Mouse (Mus musculus): ENCODE data around the gene Cnbd2. TPM values are rescaled to one million over a fixed set of nuclear protein-coding genes. Genes with fewer than 3 reads are reported as not detected.
A peak's percentile ranks its signal among the peaks of the same experiment; 100 is the strongest.

Cnbd2 gene
- polyA plus RNA-seq, 1 experiment from 2014 or later = 3.8 TPM

- DNase-seq (ENCODE audit: low spot score) = no peak
- 86% methylated on average over 4 of the region's 4 CpGs for WGBS
- H3K4me1 ChIP-seq (ENCODE audit: control insufficient read depth, insufficient read depth, low read length) = no peaks in the 10 kb centered on the region
- H3K27ac ChIP-seq (replicated peaks; ENCODE audit: low read depth, low read length) = no peak overlapping the region
- H3K9me3 ChIP-seq (ENCODE audit: control insufficient read depth, low read length) = no peaks in the 10 kb centered on the region
- no peaks in the 10 kb centered on the region for H3K27me3 ChIP-seq (replicated peaks; ENCODE audit: control insufficient read depth, insufficient read depth, low read length)
- no peak overlapping the region for H3K4me2 ChIP-seq (ENCODE audit: low read depth, low read length)
- no peak overlapping the region for H3K9ac ChIP-seq (ENCODE audit: low read depth, low read length)
- H3K36me3 ChIP-seq (ENCODE audit: control insufficient read depth, insufficient read depth, low read length) = no peaks in the 10 kb centered on the region
- no peak overlapping the region for H3K4me3 ChIP-seq (ENCODE audit: low read depth, low read length)
- no peak for ATAC-seq (ENCODE audit: low read depth)
Observed at GRCm38 (mm10) chr2:156349286-156349848, 37.3 kb downstream of the Cnbd2 start.

- no peaks in the 10 kb centered on the region for H3K27me3 ChIP-seq (replicated peaks; ENCODE audit: control insufficient read depth, insufficient read depth, low read length)
- DNase-seq (ENCODE audit: low spot score) (no peak), ATAC-seq (ENCODE audit: low read depth) (no peak)
- H3K4me2 ChIP-seq (ENCODE audit: low read depth, low read length) = no peak overlapping the region
- no peak overlapping the region for H3K27ac ChIP-seq (replicated peaks; ENCODE audit: low read depth, low read length)
- no peaks in the 10 kb centered on the region for H3K4me1 ChIP-seq (ENCODE audit: control insufficient read depth, insufficient read depth, low read length)
- H3K9me3 ChIP-seq (ENCODE audit: control insufficient read depth, low read length) = no peaks in the 10 kb centered on the region
- WGBS = 80% methylated on average over 7 of the region's 7 CpGs
- H3K9ac ChIP-seq (ENCODE audit: low read depth, low read length) = no peak overlapping the region
- no peaks in the 10 kb centered on the region for H3K36me3 ChIP-seq (ENCODE audit: control insufficient read depth, insufficient read depth, low read length)
- H3K4me3 ChIP-seq (ENCODE audit: low read depth, low read length) = no peak overlapping the region
Observed at GRCm38 (mm10) chr2:156351243-156351642, 39.1 kb downstream of the Cnbd2 start.

GRCm38 (mm10) chr2:156352413-156353165 is 40.5 kb downstream of the Cnbd2 start:
- H3K27ac ChIP-seq (replicated peaks; ENCODE audit: low read depth, low read length) = no peak overlapping the region
- no peak overlapping the region for H3K4me3 ChIP-seq (ENCODE audit: low read depth, low read length)
- 74% methylated on average over 8 of the region's 8 CpGs for WGBS
- no peaks in the 10 kb centered on the region for H3K4me1 ChIP-seq (ENCODE audit: control insufficient read depth, insufficient read depth, low read length)
- no peak overlapping the region for H3K4me2 ChIP-seq (ENCODE audit: low read depth, low read length)
- no peaks in the 10 kb centered on the region for H3K9me3 ChIP-seq (ENCODE audit: control insufficient read depth, low read length)
- DNase-seq (ENCODE audit: low spot score) (no peak), ATAC-seq (ENCODE audit: low read depth) (no peak)
- H3K9ac ChIP-seq (ENCODE audit: low read depth, low read length) = no peak overlapping the region
- no peaks in the 10 kb centered on the region for H3K36me3 ChIP-seq (ENCODE audit: control insufficient read depth, insufficient read depth, low read length)
- no peaks in the 10 kb centered on the region for H3K27me3 ChIP-seq (replicated peaks; ENCODE audit: control insufficient read depth, insufficient read depth, low read length)

- H3K27ac ChIP-seq (replicated peaks; ENCODE audit: low read depth, low read length) = no peak overlapping the region
- no peak overlapping the region for H3K9ac ChIP-seq (ENCODE audit: low read depth, low read length)
- DNase-seq (ENCODE audit: low spot score) (peak; percentile 33), ATAC-seq (ENCODE audit: low read depth) (no peak)
- no peaks in the 10 kb centered on the region for H3K9me3 ChIP-seq (ENCODE audit: control insufficient read depth, low read length)
- no peaks in the 10 kb centered on the region for H3K36me3 ChIP-seq (ENCODE audit: control insufficient read depth, insufficient read depth, low read length)
- H3K4me2 ChIP-seq (ENCODE audit: low read depth, low read length) = no peak overlapping the region
- WGBS = 41% methylated on average over 7 of the region's 7 CpGs
- no peak overlapping the region for H3K4me3 ChIP-seq (ENCODE audit: low read depth, low read length)
- H3K27me3 ChIP-seq (replicated peaks; ENCODE audit: control insufficient read depth, insufficient read depth, low read length) = no peaks in the 10 kb centered on the region
- H3K4me1 ChIP-seq (ENCODE audit: control insufficient read depth, insufficient read depth, low read length) = no peaks in the 10 kb centered on the region
Observed at GRCm38 (mm10) chr2:156353265-156353692, 41.2 kb downstream of the Cnbd2 start.

- no peak for DNase-seq (ENCODE audit: low spot score)
- H3K27ac ChIP-seq (replicated peaks; ENCODE audit: low read depth, low read length) = no peak overlapping the region
- H3K27me3 ChIP-seq (replicated peaks; ENCODE audit: control insufficient read depth, insufficient read depth, low read length) = no peaks in the 10 kb centered on the region
- ATAC-seq (ENCODE audit: low read depth) = no peak
- 75% methylated on average over 7 of the region's 7 CpGs for WGBS
- H3K9ac ChIP-seq (ENCODE audit: low read depth, low read length) = no peak overlapping the region
- H3K4me3 ChIP-seq (ENCODE audit: low read depth, low read length) = no peak overlapping the region
- H3K36me3 ChIP-seq (ENCODE audit: control insufficient read depth, insufficient read depth, low read length) = no peaks in the 10 kb centered on the region
- no peak overlapping the region for H3K4me2 ChIP-seq (ENCODE audit: low read depth, low read length)
- no peaks in the 10 kb centered on the region for H3K9me3 ChIP-seq (ENCODE audit: control insufficient read depth, low read length)
- no peaks in the 10 kb centered on the region for H3K4me1 ChIP-seq (ENCODE audit: control insufficient read depth, insufficient read depth, low read length)
Observed at GRCm38 (mm10) chr2:156356031-156356430, 43.9 kb downstream of the Cnbd2 start.

- no peaks in the 10 kb centered on the region for H3K27me3 ChIP-seq (replicated peaks; ENCODE audit: control insufficient read depth, insufficient read depth, low read length)
- no peak overlapping the region for H3K4me2 ChIP-seq (ENCODE audit: low read depth, low read length)
- DNase-seq (ENCODE audit: low spot score) (no peak), ATAC-seq (ENCODE audit: low read depth) (no peak)
- no peaks in the 10 kb centered on the region for H3K36me3 ChIP-seq (ENCODE audit: control insufficient read depth, insufficient read depth, low read length)
- no peak overlapping the region for H3K9ac ChIP-seq (ENCODE audit: low read depth, low read length)
- no peaks in the 10 kb centered on the region for H3K4me1 ChIP-seq (ENCODE audit: control insufficient read depth, insufficient read depth, low read length)
- no peak overlapping the region for H3K4me3 ChIP-seq (ENCODE audit: low read depth, low read length)
- no peak overlapping the region for H3K27ac ChIP-seq (replicated peaks; ENCODE audit: low read depth, low read length)
- no peaks in the 10 kb centered on the region for H3K9me3 ChIP-seq (ENCODE audit: control insufficient read depth, low read length)
- 73% methylated on average over 3 of the region's 3 CpGs for WGBS
Observed at GRCm38 (mm10) chr2:156368465-156368864, 56.4 kb downstream of the Cnbd2 start.

GRCm38 (mm10) chr2:156370896-156371295 is 58.8 kb downstream of the Cnbd2 start:
- H3K4me3 ChIP-seq (ENCODE audit: low read depth, low read length) = no peak overlapping the region
- no peak overlapping the region for H3K27ac ChIP-seq (replicated peaks; ENCODE audit: low read depth, low read length)
- H3K36me3 ChIP-seq (ENCODE audit: control insufficient read depth, insufficient read depth, low read length) = no peaks in the 10 kb centered on the region
- H3K9ac ChIP-seq (ENCODE audit: low read depth, low read length) = no peak overlapping the region
- WGBS = 61% methylated on average over 7 of the region's 7 CpGs
- no peaks in the 10 kb centered on the region for H3K4me1 ChIP-seq (ENCODE audit: control insufficient read depth, insufficient read depth, low read length)
- no peaks in the 10 kb centered on the region for H3K27me3 ChIP-seq (replicated peaks; ENCODE audit: control insufficient read depth, insufficient read depth, low read length)
- H3K9me3 ChIP-seq (ENCODE audit: control insufficient read depth, low read length) = no peaks in the 10 kb centered on the region
- ATAC-seq (ENCODE audit: low read depth) (no peak), DNase-seq (ENCODE audit: low spot score) (no peak)
- H3K4me2 ChIP-seq (ENCODE audit: low read depth, low read length) = no peak overlapping the region

- Histone ChIP-seq H3K4me3 (ENCODE audit: low read depth, low read length) (no peak overlapping the region), H3K4me1 (ENCODE audit: control insufficient read depth, insufficient read depth, low read length) (no peaks in the 10 kb centered on the region), H3K36me3 (ENCODE audit: control insufficient read depth, insufficient read depth, low read length) (no peaks in the 10 kb centered on the region), H3K27ac (replicated peaks; ENCODE audit: low read depth, low read length) (no peak overlapping the region), H3K27me3 (replicated peaks; ENCODE audit: control insufficient read depth, insufficient read depth, low read length) (no peaks in the 10 kb centered on the region), H3K4me2 (ENCODE audit: low read depth, low read length) (no peak overlapping the region), H3K9me3 (ENCODE audit: control insufficient read depth, low read length) (no peaks in the 10 kb centered on the region), H3K9ac (ENCODE audit: low read depth, low read length) (no peak overlapping the region)
- DNase-seq (ENCODE audit: low spot score) (no peak), ATAC-seq (ENCODE audit: low read depth) (no peak)
- 74% methylated on average over 7 of the region's 7 CpGs for WGBS
Observed at GRCm38 (mm10) chr2:156376956-156377355, 64.9 kb downstream of the Cnbd2 start.

GRCm38 (mm10) chr2:156379929-156380328 is 67.8 kb downstream of the Cnbd2 start:
- ATAC-seq (ENCODE audit: low read depth) (no peak), DNase-seq (ENCODE audit: low spot score) (no peak)
- no peaks in the 10 kb centered on the region for H3K4me1 ChIP-seq (ENCODE audit: control insufficient read depth, insufficient read depth, low read length)
- no peak overlapping the region for H3K4me2 ChIP-seq (ENCODE audit: low read depth, low read length)
- H3K36me3 ChIP-seq (ENCODE audit: control insufficient read depth, insufficient read depth, low read length) = no peaks in the 10 kb centered on the region
- peaks cover 10% of the 10 kb centered on the region for H3K9me3 ChIP-seq (ENCODE audit: control insufficient read depth, low read length)
- H3K27ac ChIP-seq (replicated peaks; ENCODE audit: low read depth, low read length) = no peak overlapping the region
- 82% methylated on average over 10 of the region's 10 CpGs for WGBS
- H3K9ac ChIP-seq (ENCODE audit: low read depth, low read length) = no peak overlapping the region
- H3K4me3 ChIP-seq (ENCODE audit: low read depth, low read length) = no peak overlapping the region
- H3K27me3 ChIP-seq (replicated peaks; ENCODE audit: control insufficient read depth, insufficient read depth, low read length) = no peaks in the 10 kb centered on the region

Measured in embryonic facial prominence, embryonic 14.5 days (tissue).